Mouse (Mus musculus): Measurements from ENCODE around the gene Mapk8ip1.
"Not testable (repeated sequence)": the region's sequence is repeated elsewhere in the genome, so short reads cannot be mapped to it uniquely, and the experiment has no call there.

Gene Mapk8ip1

DNA sequence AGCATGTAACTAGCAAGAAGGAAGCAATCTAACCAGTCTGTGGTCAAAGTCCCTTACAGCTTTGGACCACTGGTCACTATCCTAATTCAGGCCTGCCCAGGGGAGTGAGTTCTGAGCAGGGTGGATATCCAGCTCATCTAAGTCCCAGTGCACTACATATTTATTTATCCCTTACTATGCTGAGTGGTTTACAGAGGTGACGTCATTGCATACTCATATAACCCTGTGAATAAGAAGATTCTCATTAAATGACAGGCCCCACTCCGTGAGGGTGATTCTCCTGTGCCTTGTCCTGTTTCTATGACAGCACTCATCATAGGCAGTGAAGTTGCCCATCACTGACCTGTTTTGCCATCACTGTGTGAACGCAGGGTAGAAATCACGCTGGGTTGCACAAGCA is 24.3 kb upstream of the Mapk8ip1 start:
- no peak for DNase-seq (ENCODE audit: low spot score)

- DNase-seq (ENCODE audit: low spot score): peak; percentile 75
Observed at GRCm38 (mm10) chr2:92424462-92425308, 23.6 kb upstream of the Mapk8ip1 start.

GRCm38 (mm10) chr2:92423702-92424461 is 22.8 kb upstream of the Mapk8ip1 start:
- DNase-seq (ENCODE audit: low spot score): no peak

DNA sequence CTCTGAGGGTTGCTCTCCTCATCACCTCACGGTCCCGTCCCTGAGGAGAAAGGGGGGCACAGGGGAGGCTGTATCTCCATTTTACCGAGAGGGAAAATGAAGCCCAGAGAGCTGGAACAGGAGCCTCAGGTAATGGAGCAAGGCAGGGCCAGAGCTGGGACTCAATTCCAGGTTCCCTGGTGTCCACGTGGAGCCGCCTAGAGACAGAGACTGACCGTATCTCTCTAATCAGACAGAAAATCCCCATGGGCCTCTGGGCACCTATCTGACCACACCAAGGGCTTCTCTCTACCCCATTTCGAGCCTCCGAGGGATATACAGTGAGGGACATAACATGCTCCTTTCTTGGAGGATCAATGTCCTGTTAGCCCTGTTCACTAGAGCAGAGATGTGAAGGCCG is 22.1 kb upstream of the Mapk8ip1 start:
- DNase-seq (ENCODE audit: low spot score): no peak

- no peak for DNase-seq (ENCODE audit: low spot score)
Observed at GRCm38 (mm10) chr2:92422388-92423135, 21.5 kb upstream of the Mapk8ip1 start.

GRCm38 (mm10) chr2:92421723-92422387 is 20.8 kb upstream of the Mapk8ip1 start:
- DNase-seq (ENCODE audit: low spot score): no peak

- no peak for DNase-seq (ENCODE audit: low spot score)
Observed at GRCm38 (mm10) chr2:92411705-92412104, 10.6 kb upstream of the Mapk8ip1 start.

GRCm38 (mm10) chr2:92408309-92409045 is 7.4 kb upstream of the Mapk8ip1 start:
- no peak for DNase-seq (ENCODE audit: low spot score)

- DNase-seq (ENCODE audit: low spot score): no peak
Observed at GRCm38 (mm10) chr2:92405687-92406086, 4.6 kb upstream of the Mapk8ip1 start.

DNA sequence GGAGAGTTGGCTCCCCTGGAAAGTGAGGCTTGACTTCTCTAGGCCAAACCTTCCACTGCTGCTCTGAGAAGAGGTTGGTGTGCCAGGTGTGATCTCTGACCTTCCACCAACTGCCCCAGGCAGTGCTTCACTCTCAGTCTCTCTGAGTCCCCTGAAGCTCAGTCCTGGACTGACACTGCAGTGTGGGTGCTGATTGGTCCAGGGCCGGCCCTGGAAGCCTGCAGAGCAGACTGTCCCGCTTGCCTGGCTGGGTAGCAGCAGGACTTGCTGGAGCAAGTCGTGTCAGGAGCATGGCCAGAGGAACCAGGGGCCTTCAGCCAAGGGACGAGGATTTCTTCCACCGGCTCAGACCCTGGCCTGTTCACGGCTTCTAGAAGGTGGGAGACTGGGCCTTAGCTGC is 3.7 kb upstream of the Mapk8ip1 start:
- no peak for DNase-seq (ENCODE audit: low spot score)

DNA sequence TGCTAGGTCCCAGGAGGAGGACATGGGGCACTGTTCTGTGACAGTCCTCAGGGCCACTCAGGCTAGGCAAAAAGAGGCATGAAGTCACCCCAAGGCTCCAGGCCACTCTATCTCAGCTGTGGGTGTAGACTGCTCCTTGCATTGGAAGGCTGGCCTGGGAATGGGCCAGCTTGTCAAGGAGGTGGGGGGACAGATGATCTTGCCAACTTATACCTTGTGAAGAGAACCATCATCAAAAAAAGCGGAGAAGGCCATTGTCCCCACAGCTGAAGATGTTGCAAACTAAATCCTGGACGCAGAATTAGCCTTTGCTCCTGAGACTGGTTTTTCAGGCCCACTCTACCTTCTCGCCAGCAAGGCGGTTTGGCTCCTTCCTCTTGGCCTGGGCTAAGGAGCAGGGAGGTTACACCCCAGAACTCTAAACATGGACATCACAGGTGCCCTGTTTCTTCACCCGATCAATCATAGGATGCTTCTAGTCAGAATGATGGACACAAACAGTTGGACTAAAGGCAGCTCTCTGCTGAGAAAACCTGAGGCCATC is 2.8 kb upstream of the Mapk8ip1 start:
- no peak for DNase-seq (ENCODE audit: low spot score)

DNA sequence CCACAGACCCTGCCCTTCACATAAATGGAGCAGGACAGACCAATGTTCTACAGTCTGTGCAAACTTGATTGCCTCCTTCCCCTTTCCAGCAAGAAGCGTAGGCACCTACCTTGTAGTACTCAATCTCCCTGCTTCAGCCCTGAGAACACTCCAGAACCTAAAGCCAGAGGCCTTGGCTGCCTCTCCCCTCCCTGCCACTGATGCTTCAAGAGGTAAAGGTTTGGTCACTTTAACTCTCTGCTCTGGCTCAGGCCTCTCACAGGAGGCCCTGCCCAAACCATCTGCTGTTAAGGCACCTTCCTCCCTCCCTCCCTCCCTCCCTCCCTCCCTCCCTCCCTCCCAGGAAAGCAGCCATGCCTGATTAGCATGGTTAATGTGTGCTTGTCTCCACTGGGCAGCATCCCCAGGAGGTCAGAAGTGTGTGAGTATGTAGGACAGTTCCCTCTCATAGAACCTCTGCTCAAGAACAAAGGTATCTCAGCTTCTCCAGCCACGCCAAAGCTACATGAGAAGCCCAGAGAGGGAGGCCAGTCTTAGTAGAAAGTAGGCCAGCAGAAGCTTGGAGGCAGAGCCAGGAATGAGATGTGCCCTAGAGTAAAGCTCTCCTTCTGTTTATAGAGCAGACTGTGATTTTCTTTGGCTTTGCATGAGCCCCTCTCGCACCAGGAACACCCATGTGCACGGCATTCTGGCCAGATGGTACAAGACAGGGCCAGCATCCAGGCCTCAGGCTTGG is 1.7 kb upstream of the Mapk8ip1 start:
- DNase-seq (ENCODE audit: low spot score): no peak

DNA sequence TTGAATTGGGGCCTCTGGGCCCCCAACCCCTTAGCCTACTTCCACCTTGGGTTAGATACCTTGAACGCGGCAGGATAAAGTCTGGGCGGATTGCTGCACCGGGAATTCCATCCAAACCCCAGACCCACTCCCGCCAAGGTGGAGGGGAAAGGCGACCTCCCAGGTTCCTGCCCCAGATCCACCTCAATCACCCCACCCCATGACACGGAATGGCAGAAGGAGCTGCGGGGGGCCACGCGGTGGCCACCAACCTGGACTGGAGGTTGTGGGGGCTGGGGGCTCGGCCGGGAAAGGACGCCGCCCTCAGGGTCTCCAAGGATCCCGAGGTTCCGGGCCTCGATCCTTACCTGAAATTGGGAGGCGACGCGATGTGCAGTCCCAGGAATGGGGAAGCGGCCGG is 381 bp downstream of the Mapk8ip1 start:
- no peak for DNase-seq (ENCODE audit: low spot score)

GRCm38 (mm10) chr2:92399877-92400276 is 1.2 kb downstream of the Mapk8ip1 start:
- not testable (repeated sequence) for DNase-seq (ENCODE audit: low spot score)

DNA sequence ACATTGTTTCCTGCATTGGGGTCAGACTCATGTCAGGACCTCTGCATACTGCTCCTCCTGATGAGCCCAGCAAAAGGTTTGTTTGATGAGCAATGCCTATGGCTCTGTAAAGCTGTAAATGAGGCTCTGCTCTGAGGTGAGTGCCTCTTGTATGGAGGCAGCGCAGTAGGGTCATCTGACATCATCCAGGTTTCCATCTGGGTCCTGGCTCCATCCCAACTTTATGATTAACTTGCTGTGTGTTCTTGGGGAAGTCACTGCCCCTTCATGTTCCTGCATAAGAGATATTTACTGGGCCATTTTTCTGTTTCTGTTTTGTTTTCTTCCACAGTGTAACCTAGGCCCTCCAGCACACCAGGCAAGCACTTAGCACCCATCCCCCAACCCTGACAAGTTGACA is 3.6 kb downstream of the Mapk8ip1 start:
- DNase-seq (ENCODE audit: low spot score): no peak

- no peak for DNase-seq (ENCODE audit: low spot score)
Observed at GRCm38 (mm10) chr2:92395535-92395934, 5.5 kb downstream of the Mapk8ip1 start.

DNA sequence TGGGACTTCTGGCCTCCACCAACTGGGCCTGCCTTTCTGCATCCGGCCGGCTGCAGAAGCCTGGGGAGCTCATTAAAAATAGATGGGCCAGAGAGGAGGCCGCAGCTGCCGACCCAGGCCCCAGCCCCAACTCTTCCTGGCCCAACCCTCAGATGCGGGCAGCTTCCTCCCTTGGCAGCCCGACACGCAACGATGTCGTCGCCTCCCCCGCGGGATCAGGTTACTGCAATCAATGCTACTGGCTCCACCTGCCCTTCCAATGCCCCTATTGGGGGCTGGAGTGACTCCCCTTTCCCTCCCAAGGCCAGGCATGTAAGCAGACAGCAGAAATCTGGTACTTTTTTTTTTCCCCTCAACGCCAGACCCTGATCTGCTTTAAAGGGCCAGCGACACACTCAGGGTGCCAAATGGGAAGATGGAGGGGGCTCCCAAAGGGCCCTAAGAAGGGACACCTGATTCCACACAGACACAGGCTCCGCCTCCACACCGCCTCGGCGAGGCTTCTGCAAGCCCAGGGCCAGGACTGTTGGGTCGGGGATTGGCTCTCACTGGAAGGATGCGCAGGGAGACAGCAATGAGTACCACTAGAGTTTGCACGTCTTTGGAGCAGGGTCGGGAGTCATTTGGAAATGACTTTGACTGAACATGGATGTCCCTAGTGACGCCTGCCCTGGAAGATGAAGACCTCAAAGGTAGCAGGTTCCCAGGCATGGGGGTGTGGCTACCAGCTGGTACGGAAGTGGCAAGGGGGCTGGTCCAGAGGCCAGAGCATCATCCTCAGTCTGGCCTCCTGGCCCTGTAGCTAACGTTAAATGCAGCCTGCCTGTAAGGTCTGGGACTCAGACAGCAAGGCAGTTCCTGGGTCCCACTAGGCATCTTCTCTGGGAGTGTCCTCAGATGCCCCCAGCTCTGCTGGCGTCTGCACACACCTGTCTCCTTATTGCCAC is 8.5 kb downstream of the Mapk8ip1 start:
- DNase-seq (ENCODE audit: low spot score): peak; percentile 90

DNA sequence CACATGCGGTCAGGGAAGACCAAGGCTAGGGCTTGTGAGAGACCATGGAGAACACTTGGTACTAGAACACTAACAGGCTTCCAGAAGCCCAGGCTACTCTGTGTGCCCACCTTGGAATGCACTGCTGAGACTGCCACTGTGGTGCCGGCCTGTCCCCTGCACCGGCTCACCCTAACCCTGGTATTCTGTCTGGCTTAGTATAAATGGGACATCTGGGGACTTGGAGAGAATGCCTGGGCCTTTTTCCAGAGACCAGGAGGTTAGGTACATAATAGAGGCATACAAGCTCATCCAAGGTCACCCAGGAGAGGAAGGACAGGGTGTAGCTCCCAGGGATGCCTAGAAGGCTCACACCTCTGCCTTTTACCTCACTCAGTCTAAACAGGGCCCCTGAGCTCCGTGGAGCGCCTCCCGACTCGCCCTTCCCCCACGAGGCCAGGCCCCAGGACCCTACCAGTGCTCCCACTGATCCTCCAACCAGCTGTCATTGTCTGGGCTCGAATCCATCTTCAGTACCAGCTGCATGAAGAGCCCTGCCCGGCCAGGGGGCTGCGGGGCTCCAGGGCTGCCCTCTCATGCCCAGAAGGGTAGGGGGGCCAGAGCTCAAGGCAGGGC is 9.3 kb downstream of the Mapk8ip1 start:
- no peak for DNase-seq (ENCODE audit: low spot score)

DNA sequence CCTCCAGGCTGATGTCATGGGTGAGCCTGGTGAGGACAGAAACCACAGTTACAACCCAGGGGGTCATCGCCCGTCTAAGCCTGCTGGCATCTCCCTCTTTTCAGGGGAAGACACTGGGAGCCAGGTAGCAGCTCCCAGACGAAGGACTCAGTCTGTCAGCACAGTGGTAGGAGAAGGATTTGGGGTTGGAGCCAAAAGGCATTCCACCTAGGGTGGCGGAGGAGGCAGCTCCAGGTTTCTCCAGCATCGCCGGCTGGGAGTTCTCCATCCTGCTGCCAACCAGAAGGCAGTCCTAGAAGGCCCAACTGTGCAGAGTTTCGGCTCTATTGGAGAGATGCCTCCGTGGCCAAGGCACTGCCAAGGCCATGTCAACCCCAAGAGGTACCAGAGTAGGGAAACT is 9.9 kb downstream of the Mapk8ip1 start:
- no peak for DNase-seq (ENCODE audit: low spot score)

Data from embryo, embryonic 10.5 days (tissue).